1 mouse cellular context compared by ENCODE assay signal in genomic region chr5:105527477-105528331, GRCm38 (mm10).
TF ChIP-seq lines count a peak whose summit lies in the region.

No protein-coding gene starts in this region.

TF ChIP-seq in MEL, 35 proteins besides CTCF, POLR2A, EP300 and RAD21 (continued from another document):
- peak; percentile 64 for TF ChIP-seq HCFC1 (IDR thresholded peaks at IDR 0.05; ENCODE audit: low read depth, low read length)
- no peak for TF ChIP-seq ZKSCAN1 (IDR thresholded peaks at IDR 0.05; ENCODE audit: low read depth, low read length)
- TF ChIP-seq GABPA (IDR thresholded peaks at IDR 0.05; ENCODE audit: low read depth, low read length) = no peak
- peak; percentile 93 for TF ChIP-seq MXI1 (IDR thresholded peaks at IDR 0.05; ENCODE audit: low read depth, low read length)
- peak; percentile 82; the same call in 1 of the 2 replicates for TF ChIP-seq MAZ (IDR thresholded peaks at IDR 0.05; ENCODE audit: low read depth, low read length)
- TF ChIP-seq JUND (IDR thresholded peaks at IDR 0.05; ENCODE audit: low read depth, low read length) = peak; percentile 49; the same call in 1 of the 2 replicates
- peak; percentile 92 for TF ChIP-seq MYB (IDR thresholded peaks at IDR 0.05; ENCODE audit: low read depth, low read length)
- peak; percentile 96 for TF ChIP-seq SIN3A (IDR thresholded peaks at IDR 0.05; ENCODE audit: low read length)
- TF ChIP-seq NRF1 (IDR thresholded peaks at IDR 0.05; ENCODE audit: insufficient read depth, low read depth, low read length, poor library complexity, severe bottlenecking) = no peak
- TF ChIP-seq CHD2 (IDR thresholded peaks at IDR 0.05; ENCODE audit: low read length) = no peak; the same call in 1 of the 2 replicates
- peak; percentile 72 for TF ChIP-seq RCOR1 (IDR thresholded peaks at IDR 0.05; ENCODE audit: low read depth, low read length)
- TF ChIP-seq ZNF384 (IDR thresholded peaks at IDR 0.05; ENCODE audit: low read depth, low read length) = no peak
- no peak for TF ChIP-seq SMC3 (IDR thresholded peaks at IDR 0.05; ENCODE audit: low read depth, low read length)
- peak; percentile 68 for TF ChIP-seq BHLHE40 (IDR thresholded peaks at IDR 0.05; ENCODE audit: borderline replicate concordance, low read depth, low read length)
- peak; percentile 89 for TF ChIP-seq GATA1 (IDR thresholded peaks at IDR 0.05; ENCODE audit: low read depth, low read length)
- no peak for TF ChIP-seq UBTF (IDR thresholded peaks at IDR 0.05; ENCODE audit: borderline replicate concordance, insufficient read depth, low read depth, low read length)
- peak; percentile 63; the same call in 1 of the 2 replicates for TF ChIP-seq ZMIZ1 (IDR thresholded peaks at IDR 0.05; ENCODE audit: low read depth, low read length)
